21 mouse cellular contexts compared by ENCODE assay signal in the genomic region with DNA sequence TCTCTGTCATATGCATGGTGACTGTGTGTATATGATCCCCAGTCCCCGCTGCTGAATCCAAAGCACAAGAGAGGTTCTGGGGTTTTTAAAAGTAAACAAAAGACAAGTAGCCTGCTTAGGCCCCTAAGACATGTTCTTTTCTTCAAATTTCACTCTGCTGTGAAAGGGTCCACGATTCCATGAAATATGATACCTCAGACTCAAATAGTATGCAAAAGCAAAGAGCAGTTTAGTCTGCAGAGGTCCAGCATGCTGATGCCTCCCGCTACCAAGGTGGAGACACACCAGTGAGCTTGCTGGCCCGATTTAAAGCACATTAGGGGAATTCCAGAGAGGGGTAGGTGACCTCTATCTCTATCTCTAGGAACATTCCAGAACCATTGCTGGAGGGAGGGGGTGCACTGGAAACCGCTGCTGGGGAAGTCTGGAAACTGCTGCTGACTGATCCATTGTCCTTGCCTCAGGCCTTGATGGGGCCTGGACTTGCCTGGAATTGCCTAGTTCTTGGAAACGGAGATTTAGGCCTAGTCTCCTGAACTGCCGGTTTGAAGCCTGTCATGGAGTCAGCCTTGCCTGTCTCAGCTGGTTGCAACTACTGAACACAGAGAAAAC. TPM values are rescaled to one million over a fixed set of nuclear protein-coding genes. Genes with fewer than 3 reads are reported as not detected.
DNase-seq lines count a peak whose midpoint lies in the region; ATAC-seq and TF ChIP-seq lines count a peak whose summit lies in the region.
"Had no signal": no experiment of that assay in that cellular context is flagged by ENCODE, and none has a peak within 500 bp of the region (broad histone marks: within the 10 kb centered on the region; RNA-seq: fewer than 3 reads in every experiment).

No protein-coding gene starts in this region.

- H3K4me1 ChIP-seq in heart, embryonic 11.5 days (ENCODE audit: control insufficient read depth, insufficient read depth, low read length), result peaks cover 8% of the 10 kb centered on the region; the same call in 1 of the 2 replicates
- H3K4me1 ChIP-seq in heart, adult 2 months (ENCODE audit: control insufficient read depth, insufficient read depth, low read length), result no peaks in the 10 kb centered on the region
- H3K4me1 ChIP-seq in stomach, postnatal 0 days (replicated peaks; ENCODE audit: control insufficient read depth, insufficient read depth), result no peaks in the 10 kb centered on the region
- H3K4me1 ChIP-seq: forebrain, embryonic 12.5 days; liver, embryonic 15.5 days; midbrain, embryonic 12.5 days had no signal

- no peak for TF ChIP-seq CTCF in heart, adult 2 months (IDR thresholded peaks at IDR 0.05)
- TF ChIP-seq CTCF in stomach, postnatal 0 days (IDR thresholded peaks at IDR 0.05; ENCODE audit: low read depth), result no peak

- no peaks in the 10 kb centered on the region for H3K79me2 ChIP-seq in heart, adult 2 months (replicated peaks; ENCODE audit: control insufficient read depth, insufficient read depth, low read length)

- no peaks in the 10 kb centered on the region for H3K27me3 ChIP-seq in heart, embryonic 11.5 days (ENCODE audit: control insufficient read depth, insufficient read depth, low read length)
- no peaks in the 10 kb centered on the region for H3K27me3 ChIP-seq in heart, adult 2 months (ENCODE audit: control insufficient read depth, insufficient read depth, low read length)
- H3K27me3 ChIP-seq in stomach, postnatal 0 days (ENCODE audit: control insufficient read depth, insufficient read depth, low read length), result no peaks in the 10 kb centered on the region

- 0 out of 2 replicates have a peak, but pooled peaks have one; percentile 10 for ATAC-seq in heart, embryonic 11.5 days (replicated peaks; ENCODE audit: insufficient number of reproducible peaks, low FRiP score, low TSS enrichment)
- no peak for ATAC-seq in stomach, postnatal 0 days (ENCODE audit: low FRiP score, low TSS enrichment)

- no peaks in the 10 kb centered on the region for H3K36me3 ChIP-seq in heart, embryonic 11.5 days (ENCODE audit: control insufficient read depth, insufficient read depth, low read length)
- H3K36me3 ChIP-seq in heart, adult 2 months (ENCODE audit: control insufficient read depth, insufficient read depth, low read length), result no peaks in the 10 kb centered on the region
- H3K36me3 ChIP-seq in stomach, postnatal 0 days (ENCODE audit: control insufficient read depth, insufficient read depth, low read length), result no peaks in the 10 kb centered on the region
- H3K36me3 ChIP-seq: forebrain, embryonic 12.5 days; G1E; liver, embryonic 15.5 days; midbrain, embryonic 12.5 days had no signal

- intact Hi-C loops in heart, adult 2 months (cut with DNase I), result loop anchor here (10.0 kb wide), 1 partner anchor 619 kb away; no protein-coding TSS in a partner anchor
- intact Hi-C loops in gastrocnemius, postnatal 14 days (cut with DNase I; ENCODE audit: low total_unique reads), result no loop called here

- no peak overlapping the region for H3K9ac ChIP-seq in heart, embryonic 11.5 days (ENCODE audit: low read depth, low read length)
- H3K9ac ChIP-seq in heart, adult 2 months (ENCODE audit: low read depth, low read length), result no peak overlapping the region
- no peak overlapping the region for H3K9ac ChIP-seq in stomach, postnatal 0 days (ENCODE audit: low read length)
- H3K9ac ChIP-seq: forebrain, embryonic 12.5 days; liver, embryonic 15.5 days; midbrain, embryonic 12.5 days had no signal

- no peak overlapping the region for H3K4me2 ChIP-seq in heart, embryonic 11.5 days
- H3K4me2 ChIP-seq in stomach, postnatal 0 days (replicated peaks; ENCODE audit: low read depth), result no peak overlapping the region
- H3K4me2 ChIP-seq: forebrain, embryonic 12.5 days; liver, embryonic 15.5 days; midbrain, embryonic 12.5 days had no signal

- no peak for TF ChIP-seq POLR2A in heart, adult 2 months (IDR thresholded peaks at IDR 0.05; ENCODE audit: insufficient read depth, low read depth, low read length)

- no peak for DNase-seq in heart, adult 2 months
- DNase-seq in retina, postnatal 1 day, result peak; percentile 31
- no peak for DNase-seq in retina, embryonic 14.5 days (ENCODE audit: low spot score)
- peak; percentile 33 for DNase-seq in forelimb bud, embryonic 11.5 days (ENCODE audit: low read depth, low spot score)
- DNase-seq in gastrocnemius, postnatal 14 days, result no peak
- DNase-seq in stomach, postnatal 0 days (ENCODE audit: low spot score), result no peak
- DNase-seq in cerebellum, postnatal 25 days, result no peak
- DNase-seq: B cell, adult 2 months; cerebellum, postnatal 10 days; heart, postnatal 14 days; kidney, adult 8-10 months; layer of hippocampus, postnatal 36 days; lung, postnatal 14 days; right cerebral cortex, postnatal 4 days; thymus, postnatal 25 days had no signal

- H3K9me3 ChIP-seq in heart, embryonic 11.5 days (replicated peaks; ENCODE audit: control insufficient read depth, low read length), result no peaks in the 10 kb centered on the region
- H3K9me3 ChIP-seq in stomach, postnatal 0 days (ENCODE audit: control insufficient read depth, low read length), result no peaks in the 10 kb centered on the region
- H3K9me3 ChIP-seq: forebrain, embryonic 12.5 days; liver, embryonic 15.5 days; midbrain, embryonic 12.5 days had no signal

- WGBS in heart, embryonic 11.5 days (ENCODE audit: insufficient replicate concordance), result 56% methylated on average over 7 of the region's 7 CpGs
- 69% methylated on average over 7 of the region's 7 CpGs for WGBS in heart, adult 2 months
- WGBS in stomach, postnatal 0 days, result 50% methylated on average over 7 of the region's 7 CpGs

- H3K4me3 ChIP-seq in heart, embryonic 11.5 days (ENCODE audit: low read depth, low read length), result no peak overlapping the region
- H3K4me3 ChIP-seq in heart, adult 2 months, result no peak overlapping the region
- no peak overlapping the region for H3K4me3 ChIP-seq in stomach, postnatal 0 days (ENCODE audit: low read depth, low read length)
- H3K4me3 ChIP-seq: forebrain, embryonic 12.5 days; liver, embryonic 15.5 days; midbrain, embryonic 12.5 days had no signal

- no peak for TF ChIP-seq EP300 in heart, adult 2 months (IDR thresholded peaks at IDR 0.05; ENCODE audit: insufficient read depth, low read depth, low read length)
- TF ChIP-seq EP300 in stomach, postnatal 0 days (optimal IDR thresholded peaks at IDR 0.05), result no peak

- H3K27ac ChIP-seq in heart, embryonic 11.5 days (ENCODE audit: low read depth, low read length), result no peak overlapping the region
- no peak overlapping the region for H3K27ac ChIP-seq in heart, adult 2 months
- H3K27ac ChIP-seq in stomach, postnatal 0 days (replicated peaks), result no peak overlapping the region
- H3K27ac ChIP-seq: forebrain, embryonic 12.5 days; liver, embryonic 15.5 days; midbrain, embryonic 12.5 days had no signal

RNA-seq across cellular contexts. Expression of gene Mb21d2, which starts 6.8 kb away (rescaled TPM):
- polyA plus RNA-seq in heart, embryonic 11.5 days (2014; fragmentation: Nextera tagmentation; extraction: Ambion mirVana), result 5.8 and 6.9 TPM in 2 replicates
- 1 to 10 TPM; 7.7 to 8.3 TPM for total RNA-seq in heart, adult 2 months (2021)
- polyA plus RNA-seq in heart, adult 2 months (2012; rRNA removed), result 8.2 and 9.2 TPM in 2 replicates
- total RNA-seq in gastrocnemius, postnatal 14 days (2021), result 1 to 10 TPM; 6.2 to 7.1 TPM
- polyA plus RNA-seq in stomach, postnatal 0 days (2015; fragmentation: Nextera tagmentation; extraction: Ambion mirVana), result 4.6 and 4.8 TPM in 2 replicates
- total RNA-seq: G1E; granulocyte monocyte progenitor cell, adult 5-6 weeks had no signal
- polyA plus RNA-seq: G1E had no signal

Comparison
In these comparisons a context has a peak if more than half of its experiments do, and no peak if none do; other contexts are left out.
1. DNase-seq: peak in retina, postnatal 1 day (single experiment) and forelimb bud, embryonic 11.5 days (single experiment); none in heart, adult 2 months (0 of 2), retina, embryonic 14.5 days (single experiment), gastrocnemius, postnatal 14 days (single experiment), stomach, postnatal 0 days (single experiment) and cerebellum, postnatal 25 days (0 of 2).